Mouse (Mus musculus) thymus, adult 2 months (tissue): Measurements from ENCODE around the gene Scgn.

Source experiments
- CTCF ChIP-seq: fragments of 200-500 bp; IDR thresholded peaks from 2 replicates; pipeline ENCODE4 v1.5.1; 2012; ENCODE audit warnings: mild to moderate bottlenecking, control low read depth, low read length, moderate library complexity, borderline replicate concordance; ENCODE audit not compliant: control insufficient read depth, poor library complexity, insufficient read depth; ENCODE audit errors: extremely low read depth
- POLR2A ChIP-seq: fragments of 200-500 bp; IDR thresholded peaks from 2 replicates; pipeline ENCODE4 v1.6.1; 2012; ENCODE audit warnings: mild to moderate bottlenecking, low read length, control low read depth, moderate library complexity; ENCODE audit not compliant: control insufficient read depth, poor library complexity, insufficient read depth; ENCODE audit errors: extremely low read depth

DNA sequence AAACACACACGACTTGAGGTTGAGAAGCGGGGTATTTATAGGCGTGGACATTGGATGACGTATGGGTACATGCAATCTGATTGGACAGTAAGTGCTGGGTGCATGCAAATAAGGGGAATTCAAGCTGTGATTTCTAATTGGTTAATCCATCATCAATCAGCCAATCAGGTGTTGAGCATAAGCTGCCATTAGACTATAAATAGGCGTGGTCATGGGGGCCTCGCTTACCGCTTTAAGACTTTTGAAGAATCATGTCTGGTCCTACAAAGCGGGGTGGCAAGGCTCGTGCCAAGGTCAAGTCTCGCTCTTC, 56.8 kb downstream of the Scgn start, which contains the start of gene Hist1h2aa:
- TF ChIP-seq POLR2A, result no peak
- no peak for TF ChIP-seq CTCF
